In genomic region chr7:73032316-73032980, GRCm38 (mm10) we compare ENCODE assay signal across 9 mouse cellular contexts.
DNase-seq lines count a peak whose midpoint lies in the region; ATAC-seq lines count a peak whose summit lies in the region.
"Had no signal": no experiment of that assay in that cellular context is flagged by ENCODE, and none has a peak within 500 bp of the region (broad histone marks: within the 10 kb centered on the region; RNA-seq: fewer than 3 reads in every experiment).

No protein-coding gene starts in this region.

- no peaks in the 10 kb centered on the region for H3K36me3 ChIP-seq in embryonic facial prominence, embryonic 13.5 days

- H3K4me1 ChIP-seq in embryonic facial prominence, embryonic 13.5 days = peaks cover 21% of the 10 kb centered on the region

- H3K4me2 ChIP-seq in embryonic facial prominence, embryonic 13.5 days = peak overlapping the region; percentile 44

- H3K9ac ChIP-seq in embryonic facial prominence, embryonic 13.5 days = no peak overlapping the region

- 58% methylated on average over 23 of the region's 23 CpGs for WGBS in embryonic facial prominence, embryonic 13.5 days

- ATAC-seq in embryonic facial prominence, embryonic 13.5 days (ENCODE audit: insufficient number of reproducible peaks, insufficient read depth, low FRiP score, low TSS enrichment, low read depth) = no peak

- no peaks in the 10 kb centered on the region for H3K9me3 ChIP-seq in embryonic facial prominence, embryonic 13.5 days

- no peak overlapping the region for H3K27ac ChIP-seq in embryonic facial prominence, embryonic 13.5 days
- H3K27ac ChIP-seq: heart, adult 2 months had no signal

- intact Hi-C loops in left cerebral cortex, postnatal 10 days (cut with DNase I) = no loop called here

- DNase-seq in left cerebral cortex, postnatal 10 days (ENCODE audit: extremely low spot score in 1 of 2, low spot score in 2 of 2) = peak; percentile 33 to 37
- no peak for DNase-seq in left cerebral cortex, adult 11 months (ENCODE audit: low spot score)
- peak; percentile 26 for DNase-seq in layer of hippocampus, adult 9-10 months (ENCODE audit: low spot score)
- DNase-seq in right cerebral cortex, postnatal 36 days (ENCODE audit: low spot score in 2 of 2) = peak; percentile 42 to 52
- DNase-seq in thymus, postnatal 0 days (ENCODE audit: low spot score) = no peak
- DNase-seq in thymus, postnatal 14 days = no peak
- no peak for DNase-seq in cerebellum, adult 11 months
- DNase-seq: heart, adult 2 months had no signal

- H3K4me3 ChIP-seq in embryonic facial prominence, embryonic 13.5 days = no peak overlapping the region
- H3K4me3 ChIP-seq: heart, adult 2 months had no signal

- H3K27me3 ChIP-seq in embryonic facial prominence, embryonic 13.5 days = no peaks in the 10 kb centered on the region

Comparison
In these comparisons a context has a peak if more than half of its experiments do, and no peak if none do; other contexts are left out.
1. DNase-seq: peak in left cerebral cortex, postnatal 10 days (2 of 2), layer of hippocampus, adult 9-10 months (single experiment) and right cerebral cortex, postnatal 36 days (2 of 2); none in left cerebral cortex, adult 11 months (single experiment), thymus, postnatal 0 days (single experiment), thymus, postnatal 14 days (single experiment) and cerebellum, adult 11 months (single experiment).